Mouse (Mus musculus): ENCODE results near the gene Olfr328. TPM values are rescaled to one million over a fixed set of nuclear protein-coding genes. Genes with fewer than 3 reads are reported as not detected.
"Not testable (repeated sequence)": the region's sequence is repeated elsewhere in the genome, so short reads cannot be mapped to it uniquely, and the experiment has no call there.

Gene Olfr328
- polyA plus RNA-seq, 1 experiment from 2014 or later = 0.08 TPM

DNA sequence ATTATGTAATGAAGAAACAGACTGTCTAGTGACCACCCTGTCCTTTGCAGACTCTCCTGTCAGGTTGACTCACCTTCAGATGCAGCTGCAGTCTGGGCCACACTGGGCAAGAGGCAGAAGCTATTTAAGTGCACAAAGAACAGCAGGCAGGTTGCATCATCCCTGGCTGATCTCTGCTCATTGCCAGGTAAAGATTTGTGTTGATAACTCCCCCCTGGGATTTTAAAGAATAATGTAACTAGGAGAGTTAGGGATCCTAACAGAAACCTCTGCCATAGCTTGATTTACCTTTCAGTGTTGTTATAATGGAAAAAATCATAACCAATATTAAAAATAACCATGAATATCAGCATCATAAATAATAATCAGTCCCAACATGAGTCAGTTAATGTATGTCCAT lies 20.7 kb downstream of the Olfr328 start, which contains the start of gene Olfr330:
Olfr330 (minus strand) TSS at position 101 of the 400 bp plus-strand sequence.
- H3K27ac ChIP-seq; H3K27me3 ChIP-seq (ENCODE audit: insufficient read depth, poor library complexity, severe bottlenecking); H3K9me3 ChIP-seq; H3K4me3 ChIP-seq; DNase-seq (ENCODE audit: low spot score); H3K36me3 ChIP-seq; H3K4me1 ChIP-seq: not testable (repeated sequence)

DNA sequence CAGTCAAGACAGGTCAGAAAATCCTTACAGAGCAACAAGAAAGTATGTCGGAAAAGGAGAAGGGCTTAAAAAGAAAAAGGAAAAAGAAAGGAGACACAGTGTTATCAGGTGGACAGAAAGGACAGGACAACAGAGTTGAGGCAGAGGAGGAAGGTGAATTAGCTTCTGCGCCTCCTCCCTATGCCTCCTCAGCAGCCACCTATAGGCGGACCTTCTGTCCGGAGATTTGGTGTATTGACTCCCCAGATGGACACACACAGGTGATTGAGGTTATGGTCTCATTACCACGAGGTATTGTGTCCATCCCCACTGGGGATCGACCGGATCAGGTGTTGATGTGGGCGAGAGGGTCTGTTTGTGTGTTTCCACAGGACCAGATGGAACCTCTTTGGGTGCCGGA lies 35.7 kb downstream of the Olfr328 start:
- DNase-seq (ENCODE audit: low spot score); H3K9me3 ChIP-seq; H3K4me1 ChIP-seq; H3K4me3 ChIP-seq; H3K27me3 ChIP-seq (ENCODE audit: insufficient read depth, poor library complexity, severe bottlenecking); H3K27ac ChIP-seq; H3K36me3 ChIP-seq: not testable (repeated sequence)
- 88% methylated on average over 8 of the region's 9 CpGs for WGBS

DNA sequence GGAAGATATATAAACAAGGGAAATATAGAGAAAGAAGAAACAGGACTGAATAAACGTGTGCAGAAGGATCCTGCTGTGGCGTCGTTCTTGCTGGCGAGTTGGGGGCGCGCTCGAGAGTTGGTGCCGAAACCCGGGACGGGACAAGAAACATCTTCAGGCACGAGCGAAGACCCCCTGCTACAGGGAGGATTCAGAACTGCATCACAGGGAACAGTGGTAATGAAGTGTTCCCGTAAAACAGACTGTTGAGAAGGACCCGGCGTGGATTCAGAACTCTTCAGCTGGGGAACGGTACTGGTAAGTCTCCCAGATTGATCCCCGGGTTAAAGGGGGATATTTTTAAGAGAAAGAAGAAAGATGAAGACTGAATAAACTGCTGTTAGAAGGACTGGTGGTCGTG lies 36.5 kb downstream of the Olfr328 start:
- not testable (repeated sequence) for H3K36me3 ChIP-seq; H3K4me1 ChIP-seq; H3K27me3 ChIP-seq (ENCODE audit: insufficient read depth, poor library complexity, severe bottlenecking); DNase-seq (ENCODE audit: low spot score); H3K4me3 ChIP-seq; H3K9me3 ChIP-seq; H3K27ac ChIP-seq
- whole genome bisulfite sequencing = 90% methylated on average over 18 of the region's 18 CpGs

GRCm38 (mm10) chr11:58509058-58509457 lies 46.4 kb downstream of the Olfr328 start:
- DNase-seq (ENCODE audit: low spot score); H3K4me3 ChIP-seq; H3K27ac ChIP-seq; H3K4me1 ChIP-seq; H3K27me3 ChIP-seq (ENCODE audit: insufficient read depth, poor library complexity, severe bottlenecking); H3K9me3 ChIP-seq; H3K36me3 ChIP-seq: not testable (repeated sequence)
- 78% methylated on average over 19 of the region's 19 CpGs for WGBS

DNA sequence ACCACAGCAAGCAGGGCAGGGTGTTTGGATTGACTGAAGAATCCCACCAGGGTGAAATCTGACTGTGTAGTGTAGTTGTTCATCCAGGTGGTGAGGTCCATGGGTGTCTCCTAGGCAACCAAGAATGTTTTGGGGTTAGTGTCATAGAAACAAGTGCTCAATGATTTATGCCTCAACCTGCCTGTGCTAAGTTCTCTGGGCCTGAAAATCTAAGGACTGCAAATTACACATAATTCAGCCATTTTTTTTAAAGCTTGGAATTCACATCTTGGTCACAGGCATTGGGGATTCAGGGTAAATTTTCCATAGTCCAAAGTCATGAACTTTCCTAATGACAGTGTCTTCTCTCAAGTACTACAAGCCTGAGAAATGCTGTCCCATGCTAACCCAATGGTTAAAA lies 53.0 kb downstream of the Olfr328 start, which contains the start of gene Olfr331:
Olfr331 (minus strand) TSS at position 101 of the 400 bp plus-strand sequence.
- H3K27me3 ChIP-seq (ENCODE audit: insufficient read depth, poor library complexity, severe bottlenecking); DNase-seq (ENCODE audit: low spot score); H3K4me3 ChIP-seq; H3K36me3 ChIP-seq; H3K27ac ChIP-seq; H3K9me3 ChIP-seq; H3K4me1 ChIP-seq: not testable (repeated sequence)

Other genes with a start within 250 kb of the Olfr328 start
- 18.5 and 19.2 TPM in 2 replicates for gene Zfp692, start 248.6 kb downstream of the Olfr328 start, polyA plus RNA-seq (2016; fragmentation: Nextera tagmentation; extraction: Ambion mirVana)
- gene Zfp672, start 225.3 kb downstream of the Olfr328 start, polyA plus RNA-seq (2016; fragmentation: Nextera tagmentation; extraction: Ambion mirVana) = 30.4 and 31.6 TPM in 2 replicates
- gene Sh3bp5l, start 224.9 kb downstream of the Olfr328 start, polyA plus RNA-seq (2016; fragmentation: Nextera tagmentation; extraction: Ambion mirVana) = 30.0 and 30.8 TPM in 2 replicates
- not detected in 2 replicates for gene Lypd8, start 176.6 kb downstream of the Olfr328 start, polyA plus RNA-seq (2016; fragmentation: Nextera tagmentation; extraction: Ambion mirVana)
- not detected in 2 replicates for gene 1810065E05Rik, start 134.5 kb downstream of the Olfr328 start, polyA plus RNA-seq (2016; fragmentation: Nextera tagmentation; extraction: Ambion mirVana)
- not detected in 2 replicates for gene Gm12253, start 123.1 kb downstream of the Olfr328 start, polyA plus RNA-seq (2016; fragmentation: Nextera tagmentation; extraction: Ambion mirVana)
- not detected in 2 replicates for gene Lypd9, start 102.7 kb downstream of the Olfr328 start, polyA plus RNA-seq (2016; fragmentation: Nextera tagmentation; extraction: Ambion mirVana)
- gene Olfr30, start 93.4 kb downstream of the Olfr328 start, polyA plus RNA-seq (2016; fragmentation: Nextera tagmentation; extraction: Ambion mirVana) = not detected in 2 replicates
- gene Olfr332, start 63.1 kb downstream of the Olfr328 start, polyA plus RNA-seq (2016; fragmentation: Nextera tagmentation; extraction: Ambion mirVana) = not detected in 2 replicates
- not detected in 2 replicates for gene Olfr331, start 53.1 kb downstream of the Olfr328 start, polyA plus RNA-seq (2016; fragmentation: Nextera tagmentation; extraction: Ambion mirVana)
- gene Olfr330, start 20.8 kb downstream of the Olfr328 start, polyA plus RNA-seq (2016; fragmentation: Nextera tagmentation; extraction: Ambion mirVana) = not detected in 2 replicates
- gene Olfr329-ps, start 9.2 kb downstream of the Olfr328 start, polyA plus RNA-seq (2016; fragmentation: Nextera tagmentation; extraction: Ambion mirVana) = not detected in 2 replicates
- not detected in 2 replicates for gene Olfr224, start 14.9 kb upstream of the Olfr328 start, polyA plus RNA-seq (2016; fragmentation: Nextera tagmentation; extraction: Ambion mirVana)
- not detected in 2 replicates for gene Olfr325, start 22.1 kb upstream of the Olfr328 start, polyA plus RNA-seq (2016; fragmentation: Nextera tagmentation; extraction: Ambion mirVana)
- not detected in 2 replicates for gene Olfr324, start 39.5 kb upstream of the Olfr328 start, polyA plus RNA-seq (2016; fragmentation: Nextera tagmentation; extraction: Ambion mirVana)
- not detected in 2 replicates for gene 2210407C18Rik, start 60.4 kb upstream of the Olfr328 start, polyA plus RNA-seq (2016; fragmentation: Nextera tagmentation; extraction: Ambion mirVana)
- not detected in 2 replicates for gene Olfr323, start 74.9 kb upstream of the Olfr328 start, polyA plus RNA-seq (2016; fragmentation: Nextera tagmentation; extraction: Ambion mirVana)
- gene Trim58, start 84.8 kb upstream of the Olfr328 start, polyA plus RNA-seq (2016; fragmentation: Nextera tagmentation; extraction: Ambion mirVana) = 1.1 and 1.2 TPM in 2 replicates
- not detected in 2 replicates for gene Olfr322, start 103.1 kb upstream of the Olfr328 start, polyA plus RNA-seq (2016; fragmentation: Nextera tagmentation; extraction: Ambion mirVana)
- not detected in 2 replicates for gene Olfr320, start 125.5 kb upstream of the Olfr328 start, polyA plus RNA-seq (2016; fragmentation: Nextera tagmentation; extraction: Ambion mirVana)
- gene Olfr319, start 143.5 kb upstream of the Olfr328 start, polyA plus RNA-seq (2016; fragmentation: Nextera tagmentation; extraction: Ambion mirVana) = not detected in 2 replicates
- gene Olfr318, start 168.4 kb upstream of the Olfr328 start, polyA plus RNA-seq (2016; fragmentation: Nextera tagmentation; extraction: Ambion mirVana) = not detected in 2 replicates
- gene Olfr317, start 183.6 kb upstream of the Olfr328 start, polyA plus RNA-seq (2016; fragmentation: Nextera tagmentation; extraction: Ambion mirVana) = not detected in 2 replicates
- gene Olfr316, start 197.1 kb upstream of the Olfr328 start, polyA plus RNA-seq (2016; fragmentation: Nextera tagmentation; extraction: Ambion mirVana) = not detected in 2 replicates
- gene Olfr315, start 217.6 kb upstream of the Olfr328 start, polyA plus RNA-seq (2016; fragmentation: Nextera tagmentation; extraction: Ambion mirVana) = not detected in 2 replicates
- gene Olfr314, start 227.3 kb upstream of the Olfr328 start, polyA plus RNA-seq (2016; fragmentation: Nextera tagmentation; extraction: Ambion mirVana) = not detected in 2 replicates
- gene Fam183b, start 246.3 kb upstream of the Olfr328 start, polyA plus RNA-seq (2016; fragmentation: Nextera tagmentation; extraction: Ambion mirVana) = 1.0 and 1.4 TPM in 2 replicates